Mouse (Mus musculus) ES-Bruce4 (cell line): ENCODE measurements around the gene Slx1b.

Source experiments
- EP300 ChIP-seq: IDR thresholded peaks from 2 replicates; pipeline ENCODE4 v1.6.1; 2011; ENCODE audit warnings: low read depth, low read length; ENCODE audit not compliant: insufficient read depth
- POLR2A ChIP-seq: IDR thresholded peaks from one replicate; pipeline ENCODE4 v1.8.1; 2011; ENCODE audit warnings: low read length; ENCODE audit not compliant: insufficient read depth

DNA sequence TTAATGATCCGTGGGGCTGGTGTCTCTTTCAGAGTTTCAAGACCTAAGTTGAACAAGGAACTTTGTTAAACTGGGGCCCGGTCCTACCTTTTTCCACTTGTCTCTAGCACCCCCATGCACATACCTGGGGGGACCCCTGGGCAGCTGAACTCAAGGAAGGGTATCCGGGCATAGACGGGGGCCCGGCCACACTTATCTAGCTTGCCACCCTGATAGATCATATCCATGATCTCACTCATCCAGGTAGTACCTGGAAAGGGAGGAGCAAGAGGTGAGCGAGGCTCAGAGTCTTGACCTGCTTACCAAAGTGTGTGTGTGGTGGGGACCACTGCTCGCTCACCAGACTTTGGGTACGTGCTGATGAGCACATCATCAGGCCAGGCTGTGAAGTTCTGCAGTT is 20.5 kb downstream of the Slx1b start:
- no peak for TF ChIP-seq POLR2A
- TF ChIP-seq EP300 = no peak
